Mouse (Mus musculus) embryonic facial prominence, embryonic 11.5 days (tissue): ENCODE results near the gene Acly. TPM values are rescaled to one million over a fixed set of nuclear protein-coding genes. Genes with fewer than 3 reads are reported as not detected.

ENCODE experiments used
- ATAC-seq: fragments of 200-750 bp; cut with Nextera tagmentation; replicated peaks from 2 replicates; pipeline ENCODE4 v1.8.0; 2017; ENCODE audit warnings: low read depth; ENCODE audit not compliant: insufficient number of reproducible peaks, low FRiP score, low TSS enrichment
- DNase-seq: peaks from one replicate; pipeline ENCODE4 v3.0.0-alpha.2; 2015; ENCODE audit warnings: low spot score
- H3K27ac ChIP-seq: fragments of 300-500 bp; sonication (generic); replicated peaks from 2 replicates; pipeline ENCODE4 v1.5.1; 2014; ENCODE audit warnings: mild to moderate bottlenecking, low read depth, low read length, control low read depth
- H3K27me3 ChIP-seq: fragments of 300-500 bp; sonication (generic); 2 replicates; pipeline ENCODE4 v1.6.1; 2014; ENCODE audit warnings: mild to moderate bottlenecking, low read length, moderate library complexity, mixed read lengths; ENCODE audit not compliant: control insufficient read depth, insufficient read depth
- H3K36me3 ChIP-seq: fragments of 300-500 bp; sonication (generic); replicated peaks from 2 replicates; pipeline ENCODE4 v1.6.1; 2014; ENCODE audit warnings: low read depth, mild to moderate bottlenecking, low read length, moderate library complexity, mixed read lengths; ENCODE audit not compliant: control insufficient read depth, insufficient read depth
- H3K4me1 ChIP-seq: fragments of 300-500 bp; sonication (generic); 2 replicates; pipeline ENCODE4 v1.6.1; 2014; ENCODE audit warnings: low read length, mixed read lengths; ENCODE audit not compliant: control insufficient read depth, insufficient read depth
- H3K4me2 ChIP-seq: fragments of 300-500 bp; sonication (generic); 2 replicates; pipeline ENCODE4 v1.6.1; 2014; ENCODE audit warnings: low read depth, mild to moderate bottlenecking, control low read depth, low read length, moderate library complexity
- H3K4me3 ChIP-seq: fragments of 300-500 bp; sonication (generic); 2 replicates; pipeline ENCODE4 v1.5.1; 2014; ENCODE audit warnings: low read depth, low read length, control low read depth
- H3K9ac ChIP-seq: fragments of 300-500 bp; sonication (generic); replicated peaks from 2 replicates; pipeline ENCODE4 v1.6.1; 2014; ENCODE audit warnings: mild to moderate bottlenecking, control low read depth, low read length
- H3K9me3 ChIP-seq: fragments of 300-500 bp; sonication (generic); replicated peaks from 2 replicates; pipeline ENCODE4 v1.6.1; 2016; ENCODE audit warnings: mild to moderate bottlenecking, low read length, inconsistent platforms, mixed read lengths; ENCODE audit not compliant: control insufficient read depth
- WGBS: fragments of 180-500 bp; shearing (Covaris S2); extraction: QIAGEN DNeasy Blood & Tissue Kit; methylation state at CpG from one replicate; pipeline ENCODE4 v1.1.7; 2014; 5-methylcytosine and 5-hydroxymethylcytosine counted together
- microRNA-seq: library from miRNA; unstranded; fragments of <30 nt; microRNA quantifications from one replicate; pipeline ENCODE4, GENCODE M21; 2016; ENCODE audit warnings: borderline number of aligned reads
- polyA plus RNA-seq: library from polyadenylated mRNA; unstranded; fragments of >200 nt; fragmentation: Nextera tagmentation; extraction: Ambion mirVana; gene quantifications from 2 replicates; pipeline ENCODE4 v1.2.1, GENCODE M21; 2014

The Acly gene
- polyA plus RNA-seq, 1 experiment from 2014 or later: 200 TPM

DNA sequence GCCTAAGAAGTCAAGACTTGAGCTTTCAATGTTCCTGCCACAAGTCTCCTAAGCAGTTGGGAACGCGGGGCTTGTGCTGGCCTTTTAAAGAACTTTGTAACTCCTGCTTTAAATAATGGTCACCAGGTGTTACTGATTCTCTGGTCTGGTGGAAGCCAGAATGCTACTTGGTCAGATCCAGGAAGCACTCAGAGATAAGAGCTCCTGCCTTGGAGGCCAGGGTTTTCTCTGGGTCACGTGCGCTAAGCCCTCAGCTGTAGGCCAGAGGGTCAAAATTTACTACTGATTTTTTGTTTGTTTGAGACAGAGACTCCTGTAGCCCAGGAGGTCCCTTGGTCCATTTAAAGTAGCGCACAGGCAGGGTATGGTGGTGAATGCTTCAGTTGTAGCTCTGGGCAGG is 95.8 kb downstream of the Acly start:
- 89% methylated on average over 5 of the region's 5 CpGs for WGBS
- Histone ChIP-seq H3K27ac (no peak overlapping the region), H3K4me3 (no peak overlapping the region), H3K9me3 (no peaks in the 10 kb centered on the region), H3K4me2 (no peak overlapping the region), H3K4me1 (no peaks in the 10 kb centered on the region), H3K36me3 (no peaks in the 10 kb centered on the region; the same call in none of the 2 replicates), H3K9ac (no peak overlapping the region), H3K27me3 (no peaks in the 10 kb centered on the region)
- ATAC-seq: no peak
- no peak for DNase-seq

DNA sequence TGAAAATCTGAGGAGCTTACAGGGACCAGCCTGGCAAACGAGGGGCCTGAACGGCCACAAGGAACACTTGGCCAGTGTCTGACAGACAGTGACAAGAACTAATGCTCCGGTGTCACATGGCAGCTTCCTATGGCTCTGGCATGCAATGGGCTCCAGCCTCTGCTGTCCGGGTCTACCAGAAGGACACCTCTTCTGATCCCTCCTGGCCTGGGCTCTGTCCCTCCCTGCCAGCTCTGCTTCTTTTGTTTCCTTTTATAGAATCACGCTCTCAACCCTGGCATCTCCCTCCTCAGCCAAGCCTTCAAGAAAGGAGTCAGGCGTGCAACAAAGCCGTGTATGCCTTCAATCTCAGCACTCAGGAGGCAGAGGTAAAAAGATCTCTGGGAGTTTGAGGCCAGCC is 97.7 kb downstream of the Acly start:
- Histone ChIP-seq H3K27me3 (no peaks in the 10 kb centered on the region), H3K4me1 (no peaks in the 10 kb centered on the region), H3K27ac (no peak overlapping the region), H3K4me2 (no peak overlapping the region), H3K9ac (no peak overlapping the region), H3K4me3 (no peak overlapping the region), H3K36me3 (no peaks in the 10 kb centered on the region; the same call in none of the 2 replicates), H3K9me3 (no peaks in the 10 kb centered on the region)
- no peak for DNase-seq
- no peak for ATAC-seq
- WGBS: 95% methylated on average over 7 of the region's 7 CpGs

GRCm38 (mm10) chr11:100428612-100429199 is 99.1 kb downstream of the Acly start:
- 82% methylated on average over 9 of the region's 9 CpGs for WGBS
- Histone ChIP-seq H3K36me3 (no peaks in the 10 kb centered on the region; the same call in none of the 2 replicates), H3K4me2 (no peak overlapping the region), H3K9me3 (no peaks in the 10 kb centered on the region), H3K9ac (no peak overlapping the region), H3K4me1 (no peaks in the 10 kb centered on the region), H3K27me3 (no peaks in the 10 kb centered on the region), H3K27ac (no peak overlapping the region), H3K4me3 (no peak overlapping the region)
- DNase-seq: no peak
- no peak for ATAC-seq

DNA sequence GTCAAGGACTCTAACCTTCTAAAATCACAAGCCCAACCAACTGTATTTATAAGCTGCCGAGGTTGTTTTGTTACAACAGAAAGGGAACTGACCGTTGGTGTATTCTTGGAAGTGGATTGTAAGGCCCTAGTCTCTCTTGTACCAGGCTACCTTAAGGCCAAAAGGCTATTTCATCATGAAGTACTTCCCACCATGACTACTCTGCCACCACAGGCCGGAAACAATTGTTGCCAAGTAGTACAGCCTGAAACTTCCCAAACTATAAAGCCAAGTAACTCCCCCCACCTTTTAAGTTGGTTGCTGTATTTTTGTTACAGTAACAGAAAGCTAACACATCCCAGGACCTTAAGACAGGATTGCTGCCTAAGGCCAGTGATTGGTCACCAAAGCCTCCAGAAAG is 101.0 kb downstream of the Acly start:
- H3K9ac ChIP-seq: no peak overlapping the region
- 90% methylated on average over 3 of the region's 3 CpGs for WGBS
- H3K27ac ChIP-seq: no peak overlapping the region
- no peaks in the 10 kb centered on the region for H3K9me3 ChIP-seq
- no peaks in the 10 kb centered on the region for H3K4me1 ChIP-seq
- H3K4me3 ChIP-seq: no peak overlapping the region
- no peaks in the 10 kb centered on the region for H3K27me3 ChIP-seq
- H3K4me2 ChIP-seq: no peak overlapping the region
- H3K36me3 ChIP-seq: no peaks in the 10 kb centered on the region; the same call in none of the 2 replicates
- ATAC-seq: no peak
- no peak for DNase-seq

Small RNA genes within 50 kb of the gene (microRNA-seq; reads per million reads assigned to microRNA genes)
- gene Gm27374 (not detected), gene Mir7116 (not detected)

Other genes with a start within 250 kb of the Acly start
- gene Eif1, start 208.1 kb downstream of the Acly start, polyA plus RNA-seq: 1,683 and 1,757 TPM in 2 replicates
- gene Gast, start 193.6 kb downstream of the Acly start, polyA plus RNA-seq: not detected in 2 replicates
- gene Hap1, start 171.9 kb downstream of the Acly start, polyA plus RNA-seq: 5.5 and 6.2 TPM in 2 replicates
- gene Jup, start 130.2 kb downstream of the Acly start, polyA plus RNA-seq: 31.8 and 37.4 TPM in 2 replicates
- gene P3h4, start 113.2 kb downstream of the Acly start, polyA plus RNA-seq: 33.0 and 37.1 TPM in 2 replicates
- 60.0 and 69.4 TPM in 2 replicates for gene Fkbp10, start 112.3 kb downstream of the Acly start, polyA plus RNA-seq
- gene Nt5c3b, start 86.2 kb downstream of the Acly start, polyA plus RNA-seq: 136 and 145 TPM in 2 replicates
- 0.52 and 0.57 TPM in 2 replicates for gene Klhl10, start 86.1 kb downstream of the Acly start, polyA plus RNA-seq
- gene Klhl11, start 55.3 kb downstream of the Acly start, polyA plus RNA-seq: 13.1 and 13.2 TPM in 2 replicates
- gene Ttc25, start 17.6 kb upstream of the Acly start, polyA plus RNA-seq: 0.79 and 1.4 TPM in 2 replicates
- gene Cnp, start 46.9 kb upstream of the Acly start, polyA plus RNA-seq: 20.0 and 23.6 TPM in 2 replicates
- 79.5 and 93.0 TPM in 2 replicates for gene Nkiras2, start 91.2 kb upstream of the Acly start, polyA plus RNA-seq
- 80.0 and 83.9 TPM in 2 replicates for gene Dnajc7, start 92.2 kb upstream of the Acly start, polyA plus RNA-seq
- 0.53 and 1.2 TPM in 2 replicates for gene Zfp385c, start 164.5 kb upstream of the Acly start, polyA plus RNA-seq
- gene Dhx58, start 176.3 kb upstream of the Acly start, polyA plus RNA-seq: 1.2 and 1.8 TPM in 2 replicates
- 49.9 and 55.9 TPM in 2 replicates for gene Kat2a, start 184.5 kb upstream of the Acly start, polyA plus RNA-seq
- not detected in 2 replicates for gene Hspb9, start 185.8 kb upstream of the Acly start, polyA plus RNA-seq
- gene Rab5c, start 210.2 kb upstream of the Acly start, polyA plus RNA-seq: 76.6 and 86.1 TPM in 2 replicates
- 0.50 and 0.56 TPM in 2 replicates for gene Kcnh4, start 231.9 kb upstream of the Acly start, polyA plus RNA-seq
- gene Hcrt, start 234.9 kb upstream of the Acly start, polyA plus RNA-seq: not detected in 2 replicates
- 1.4 and 1.5 TPM in 2 replicates for gene Ghdc, start 243.0 kb upstream of the Acly start, polyA plus RNA-seq